Comparison of ENCODE assay signal across 20 mouse cellular contexts in genomic region chr2:30848184-30848583, GRCm38 (mm10). TPM values are rescaled to one million over a fixed set of nuclear protein-coding genes. Genes with fewer than 3 reads are reported as not detected.
DNase-seq lines count a peak whose midpoint lies in the region; ATAC-seq lines count a peak whose summit lies in the region.
"Had no signal": no experiment of that assay in that cellular context is flagged by ENCODE, and none has a peak within 500 bp of the region (broad histone marks: within the 10 kb centered on the region; RNA-seq: fewer than 3 reads in every experiment).

No protein-coding gene starts in this region.

- peak overlapping the region; percentile 76 for H3K4me2 ChIP-seq in embryonic facial prominence, embryonic 14.5 days (ENCODE audit: low read depth, low read length)
- peak overlapping the region; percentile 79 for H3K4me2 ChIP-seq in limb, embryonic 13.5 days (replicated peaks)
- H3K4me2 ChIP-seq: kidney, embryonic 15.5 days; liver, embryonic 13.5 days; lung, embryonic 14.5 days; midbrain, embryonic 13.5 days had no signal

- 28% methylated on average over 8 of the region's 8 CpGs for WGBS in embryonic facial prominence, embryonic 14.5 days
- 40% methylated on average over 8 of the region's 8 CpGs for WGBS in limb, embryonic 13.5 days
- WGBS in midbrain, embryonic 10.5 days, result 69% methylated on average over 8 of the region's 8 CpGs

- no peak for ATAC-seq in embryonic facial prominence, embryonic 14.5 days (ENCODE audit: low read depth)
- no peak for ATAC-seq in limb, embryonic 13.5 days (ENCODE audit: low FRiP score, low read depth)
- ATAC-seq: forebrain, postnatal 0 days; hindbrain, postnatal 0 days; intestine, embryonic 16.5 days; midbrain, embryonic 13.5 days had no signal

- no peaks in the 10 kb centered on the region for H3K9me3 ChIP-seq in embryonic facial prominence, embryonic 14.5 days (ENCODE audit: control insufficient read depth, low read length)
- no peaks in the 10 kb centered on the region for H3K9me3 ChIP-seq in limb, embryonic 13.5 days
- H3K9me3 ChIP-seq in midbrain, embryonic 10.5 days (replicated peaks), result no peaks in the 10 kb centered on the region
- H3K9me3 ChIP-seq: hindbrain, embryonic 10.5 days; kidney, embryonic 15.5 days; liver, embryonic 13.5 days; midbrain, embryonic 13.5 days had no signal

- peak; percentile 81 for DNase-seq in 3134 (ENCODE audit: extremely low read depth, insufficient read length, low spot score)
- DNase-seq in NIH3T3 (ENCODE audit: low read depth), result peak; percentile 81
- peak; percentile 67 for DNase-seq in embryonic facial prominence, embryonic 14.5 days (ENCODE audit: low spot score)
- DNase-seq in spleen, postnatal 14 days (ENCODE audit: low spot score in 2 of 2), result no peak
- no peak for DNase-seq in midbrain, embryonic 10.5 days (ENCODE audit: low spot score)
- no peak for DNase-seq in kidney, postnatal 4 days
- DNase-seq: adrenal gland, postnatal 36 days; cerebellum, adult 11 months; cerebellum, postnatal 10 days; forebrain, postnatal 0 days; gastrocnemius, postnatal 36 days; liver, embryonic 13.5 days; lung, embryonic 14.5 days had no signal

- H3K27ac ChIP-seq in embryonic facial prominence, embryonic 14.5 days (replicated peaks; ENCODE audit: low read depth, low read length), result peak overlapping the region; percentile 66
- H3K27ac ChIP-seq in limb, embryonic 13.5 days, result peak overlapping the region; percentile 84; the same call in 1 of the 2 replicates
- H3K27ac ChIP-seq in midbrain, embryonic 10.5 days (replicated peaks), result no peak overlapping the region
- H3K27ac ChIP-seq: hindbrain, embryonic 10.5 days; hindbrain, postnatal 0 days; kidney, embryonic 15.5 days; left cerebral cortex, adult 2 months; liver, embryonic 13.5 days; midbrain, embryonic 13.5 days had no signal

- H3K36me3 ChIP-seq in embryonic facial prominence, embryonic 14.5 days (ENCODE audit: control insufficient read depth, insufficient read depth, low read length), result no peaks in the 10 kb centered on the region
- H3K36me3 ChIP-seq in limb, embryonic 13.5 days, result no peaks in the 10 kb centered on the region
- H3K36me3 ChIP-seq in midbrain, embryonic 10.5 days, result no peaks in the 10 kb centered on the region
- H3K36me3 ChIP-seq: hindbrain, embryonic 10.5 days; kidney, embryonic 15.5 days; liver, embryonic 13.5 days; midbrain, embryonic 13.5 days had no signal

- H3K9ac ChIP-seq in embryonic facial prominence, embryonic 14.5 days (ENCODE audit: low read depth, low read length), result no peak overlapping the region
- no peak overlapping the region for H3K9ac ChIP-seq in limb, embryonic 13.5 days
- H3K9ac ChIP-seq: forebrain, postnatal 0 days; kidney, embryonic 15.5 days; liver, embryonic 13.5 days; lung, embryonic 14.5 days; midbrain, embryonic 13.5 days had no signal

- peak overlapping the region; percentile 78; the same call in 1 of the 2 replicates for H3K4me3 ChIP-seq in embryonic facial prominence, embryonic 14.5 days (ENCODE audit: low read depth, low read length)
- peak overlapping the region; percentile 83; the same call in 1 of the 2 replicates for H3K4me3 ChIP-seq in limb, embryonic 13.5 days
- no peak overlapping the region for H3K4me3 ChIP-seq in midbrain, embryonic 10.5 days
- H3K4me3 ChIP-seq: hindbrain, embryonic 10.5 days; kidney, embryonic 15.5 days; left cerebral cortex, adult 2 months; liver, embryonic 13.5 days; midbrain, embryonic 13.5 days had no signal

- H3K27me3 ChIP-seq in embryonic facial prominence, embryonic 14.5 days (replicated peaks; ENCODE audit: control insufficient read depth, insufficient read depth, low read length), result no peaks in the 10 kb centered on the region; the same call in none of the 2 replicates
- no peaks in the 10 kb centered on the region for H3K27me3 ChIP-seq in limb, embryonic 13.5 days
- H3K27me3 ChIP-seq in midbrain, embryonic 10.5 days (ENCODE audit: low read depth, poor library complexity, severe bottlenecking), result peaks cover 39% of the 10 kb centered on the region

- H3K4me1 ChIP-seq in embryonic facial prominence, embryonic 14.5 days (ENCODE audit: control insufficient read depth, insufficient read depth, low read length), result peaks cover 47% of the 10 kb centered on the region
- peaks cover 85% of the 10 kb centered on the region for H3K4me1 ChIP-seq in limb, embryonic 13.5 days
- peaks cover 50% of the 10 kb centered on the region for H3K4me1 ChIP-seq in midbrain, embryonic 10.5 days

RNA-seq across cellular contexts. Expression of gene Prrx2, which starts 13.4 kb away (rescaled TPM):
- polyA plus RNA-seq in embryonic facial prominence, embryonic 14.5 days (2014; fragmentation: Nextera tagmentation; extraction: Ambion mirVana), result 63.8 and 68.0 TPM in 2 replicates
- 93.6 and 102 TPM in 2 replicates for polyA plus RNA-seq in limb, embryonic 13.5 days (2015; fragmentation: Nextera tagmentation; extraction: Ambion mirVana)
- polyA plus RNA-seq in midbrain, embryonic 10.5 days (2016; fragmentation: Nextera tagmentation; extraction: Ambion mirVana), result 22.3 and 29.5 TPM in 2 replicates

RNA-seq across cellular contexts. Expression of gene Asb6, which starts 18.1 kb away (rescaled TPM):
- 26.6 and 30.4 TPM in 2 replicates for polyA plus RNA-seq in embryonic facial prominence, embryonic 14.5 days (2014; fragmentation: Nextera tagmentation; extraction: Ambion mirVana)
- polyA plus RNA-seq in limb, embryonic 13.5 days (2015; fragmentation: Nextera tagmentation; extraction: Ambion mirVana), result 38.7 and 39.2 TPM in 2 replicates
- 43.9 and 45.8 TPM in 2 replicates for polyA plus RNA-seq in midbrain, embryonic 10.5 days (2016; fragmentation: Nextera tagmentation; extraction: Ambion mirVana)

RNA-seq across cellular contexts. Expression of gene Ntmt1, which starts 40.6 kb away (rescaled TPM):
- 81.7 and 85.6 TPM in 2 replicates for polyA plus RNA-seq in embryonic facial prominence, embryonic 14.5 days (2014; fragmentation: Nextera tagmentation; extraction: Ambion mirVana)
- polyA plus RNA-seq in limb, embryonic 13.5 days (2015; fragmentation: Nextera tagmentation; extraction: Ambion mirVana), result 98.1 and 104 TPM in 2 replicates
- polyA plus RNA-seq in midbrain, embryonic 10.5 days (2016; fragmentation: Nextera tagmentation; extraction: Ambion mirVana), result 126 and 127 TPM in 2 replicates

RNA-seq across cellular contexts. Expression of gene 1700001O22Rik, which starts 44.7 kb away (rescaled TPM):
- polyA plus RNA-seq in embryonic facial prominence, embryonic 14.5 days (2014; fragmentation: Nextera tagmentation; extraction: Ambion mirVana), result 1.9 and 2.5 TPM in 2 replicates
- polyA plus RNA-seq in limb, embryonic 13.5 days (2015; fragmentation: Nextera tagmentation; extraction: Ambion mirVana), result 3.2 and 3.4 TPM in 2 replicates
- polyA plus RNA-seq in midbrain, embryonic 10.5 days (2016; fragmentation: Nextera tagmentation; extraction: Ambion mirVana), result 3.5 and 4.0 TPM in 2 replicates

Comparison
In these comparisons a context has a peak if more than half of its experiments do, and no peak if none do; other contexts are left out.
1. DNase-seq: peak in 3134 (single experiment), NIH3T3 (single experiment) and embryonic facial prominence, embryonic 14.5 days (single experiment); none in spleen, postnatal 14 days (0 of 2), midbrain, embryonic 10.5 days (single experiment) and kidney, postnatal 4 days (0 of 2).